Mouse (Mus musculus): ENCODE measurements around the gene Kiss1.

Gene Kiss1

GRCm38 (mm10) chr1:133321267-133321925, at the start of gene Kiss1:
Gene Kiss1 (plus strand): TSS chr1:133321875.
- no peak for DNase-seq (ENCODE audit: low spot score)

GRCm38 (mm10) chr1:133274163-133274562, 47.5 kb upstream of the Kiss1 start:
- no peak for DNase-seq (ENCODE audit: low spot score)

- DNase-seq (ENCODE audit: low spot score) = no peak
Observed at GRCm38 (mm10) chr1:133276983-133277382, 44.7 kb upstream of the Kiss1 start.

GRCm38 (mm10) chr1:133278539-133278938, 43.1 kb upstream of the Kiss1 start:
- no peak for DNase-seq (ENCODE audit: low spot score)

GRCm38 (mm10) chr1:133278946-133279631, 42.6 kb upstream of the Kiss1 start:
- no peak for DNase-seq (ENCODE audit: low spot score)

- DNase-seq (ENCODE audit: low spot score) = no peak
Observed at GRCm38 (mm10) chr1:133279632-133280093, 42.0 kb upstream of the Kiss1 start.

GRCm38 (mm10) chr1:133280537-133280936, 41.1 kb upstream of the Kiss1 start:
- DNase-seq (ENCODE audit: low spot score) = no peak

- DNase-seq (ENCODE audit: low spot score) = no peak
Observed at GRCm38 (mm10) chr1:133285907-133286306, 35.8 kb upstream of the Kiss1 start.

- DNase-seq (ENCODE audit: low spot score) = no peak
Observed at GRCm38 (mm10) chr1:133287051-133287450, 34.6 kb upstream of the Kiss1 start.

GRCm38 (mm10) chr1:133287880-133288279, 33.8 kb upstream of the Kiss1 start:
- no peak for DNase-seq (ENCODE audit: low spot score)

GRCm38 (mm10) chr1:133291888-133292287, 29.8 kb upstream of the Kiss1 start:
- DNase-seq (ENCODE audit: low spot score) = no peak

GRCm38 (mm10) chr1:133292608-133293007, 29.1 kb upstream of the Kiss1 start:
- DNase-seq (ENCODE audit: low spot score) = no peak

GRCm38 (mm10) chr1:133296376-133296775, 25.3 kb upstream of the Kiss1 start:
- no peak for DNase-seq (ENCODE audit: low spot score)

GRCm38 (mm10) chr1:133298816-133299215, 22.9 kb upstream of the Kiss1 start:
- no peak for DNase-seq (ENCODE audit: low spot score)

GRCm38 (mm10) chr1:133302540-133302939, 19.1 kb upstream of the Kiss1 start:
- DNase-seq (ENCODE audit: low spot score) = no peak

GRCm38 (mm10) chr1:133306842-133307241, 14.8 kb upstream of the Kiss1 start:
- peak; percentile 82 for DNase-seq (ENCODE audit: low spot score)

GRCm38 (mm10) chr1:133307318-133307717, 14.4 kb upstream of the Kiss1 start:
- DNase-seq (ENCODE audit: low spot score) = peak; percentile 51

- peak; percentile 23 for DNase-seq (ENCODE audit: low spot score)
Observed at GRCm38 (mm10) chr1:133309652-133310267, 11.9 kb upstream of the Kiss1 start, which contains the start of gene Golt1a. Gene Golt1a (plus strand): TSS chr1:133309800.

GRCm38 (mm10) chr1:133311240-133311639, 10.4 kb upstream of the Kiss1 start:
- no peak for DNase-seq (ENCODE audit: low spot score)

GRCm38 (mm10) chr1:133311946-133312345, 9.7 kb upstream of the Kiss1 start:
- DNase-seq (ENCODE audit: low spot score) = no peak

- peak; percentile 50 for DNase-seq (ENCODE audit: low spot score)
Observed at GRCm38 (mm10) chr1:133314364-133314763, 7.3 kb upstream of the Kiss1 start.

GRCm38 (mm10) chr1:133315775-133316174, 5.9 kb upstream of the Kiss1 start:
- no peak for DNase-seq (ENCODE audit: low spot score)

GRCm38 (mm10) chr1:133316577-133316976, 5.1 kb upstream of the Kiss1 start:
- no peak for DNase-seq (ENCODE audit: low spot score)

Measured in urinary bladder, postnatal 25 days (tissue).